In the genomic region with DNA sequence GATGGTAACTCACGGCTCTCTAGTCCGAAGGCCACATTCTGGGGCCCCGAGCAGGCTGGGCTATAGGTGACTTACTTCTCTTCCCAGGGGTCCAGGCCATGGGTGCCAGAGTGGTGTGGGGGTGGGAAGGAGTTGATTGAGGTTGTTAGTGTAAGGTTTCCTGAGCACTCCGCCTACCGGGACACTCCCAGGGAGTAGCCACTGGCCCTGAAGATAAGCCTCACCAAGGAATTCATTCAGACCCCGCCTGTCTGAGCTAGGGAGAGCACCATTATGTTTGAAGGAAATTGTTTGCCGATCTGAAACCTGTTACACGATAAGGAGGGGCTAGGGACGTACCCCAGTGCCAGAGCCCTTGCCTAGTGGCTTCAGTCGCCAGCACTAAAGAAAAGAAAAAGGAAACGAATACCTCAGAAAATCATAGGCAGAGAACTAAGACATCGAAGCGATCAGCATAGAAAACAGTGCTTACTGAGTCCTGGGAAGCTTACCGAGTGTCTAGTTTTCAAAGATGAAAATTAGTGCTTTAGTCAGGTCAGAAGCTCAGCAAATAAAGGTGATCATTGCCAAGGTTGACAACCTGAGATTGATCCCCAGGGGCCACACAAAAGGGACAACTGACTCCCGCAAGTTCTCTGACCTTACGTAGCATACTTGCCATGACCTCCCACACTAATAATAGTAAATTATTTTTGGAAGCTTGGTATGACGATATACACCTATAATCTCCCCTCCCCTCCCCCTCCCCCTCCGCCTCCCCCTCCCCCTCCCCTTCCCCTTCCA, we compare ENCODE assay signal across 14 mouse cellular contexts. TPM values are rescaled to one million over a fixed set of nuclear protein-coding genes. Genes with fewer than 3 reads are reported as not detected.
DNase-seq lines count a peak whose midpoint lies in the region; ATAC-seq and TF ChIP-seq lines count a peak whose summit lies in the region.
"Had no signal": no experiment of that assay in that cellular context is flagged by ENCODE, and none has a peak within 500 bp of the region (broad histone marks: within the 10 kb centered on the region; RNA-seq: fewer than 3 reads in every experiment).

No protein-coding gene starts in this region.

- H3K27me3 ChIP-seq in liver, embryonic 11.5 days (replicated peaks; ENCODE audit: control insufficient read depth, insufficient read depth, low read length), result no peaks in the 10 kb centered on the region
- H3K27me3 ChIP-seq in hindbrain, postnatal 0 days (ENCODE audit: insufficient read depth, low read length), result no peaks in the 10 kb centered on the region
- H3K27me3 ChIP-seq: limb, embryonic 12.5 days; neural tube, embryonic 13.5 days had no signal

- H3K27ac ChIP-seq in liver, embryonic 11.5 days (ENCODE audit: low read depth, low read length), result no peak overlapping the region
- H3K27ac ChIP-seq in hindbrain, postnatal 0 days, result no peak overlapping the region
- H3K27ac ChIP-seq: limb, embryonic 12.5 days; neural tube, embryonic 13.5 days had no signal

- peak; percentile 53 for ATAC-seq in liver, embryonic 11.5 days (replicated peaks; ENCODE audit: low FRiP score)
- no peak for ATAC-seq in hindbrain, postnatal 0 days

- peaks cover 6% of the 10 kb centered on the region for H3K4me1 ChIP-seq in liver, embryonic 11.5 days (replicated peaks; ENCODE audit: control insufficient read depth, insufficient read depth, low read length)
- no peaks in the 10 kb centered on the region for H3K4me1 ChIP-seq in hindbrain, postnatal 0 days (ENCODE audit: insufficient read depth, low read length)
- H3K4me1 ChIP-seq: limb, embryonic 12.5 days; neural tube, embryonic 13.5 days had no signal

- peak; percentile 88 for DNase-seq in heart, adult 11 months
- DNase-seq in heart, adult 8-10 months (ENCODE audit: low spot score), result no peak
- peak; percentile 31 for DNase-seq in R1 (ENCODE audit: low read depth, low spot score)
- DNase-seq in liver, embryonic 11.5 days (ENCODE audit: low spot score), result no peak
- peak; percentile 53 for DNase-seq in lung, postnatal 36 days
- DNase-seq in adrenal gland, adult 18-20 months (ENCODE audit: low spot score in 2 of 2), result no peak
- DNase-seq in adrenal gland, postnatal 25 days, result no peak
- no peak for DNase-seq in hindbrain, postnatal 0 days (ENCODE audit: low spot score)
- DNase-seq: cerebellum, adult 2 months; kidney, adult 18-20 months; thymus, postnatal 25 days had no signal

- H3K4me3 ChIP-seq in liver, embryonic 11.5 days (ENCODE audit: low read depth, low read length), result no peak overlapping the region
- no peak overlapping the region for H3K4me3 ChIP-seq in hindbrain, postnatal 0 days (ENCODE audit: low read length)
- H3K4me3 ChIP-seq: limb, embryonic 12.5 days; megakaryocyte, embryonic 14.5 days; neural tube, embryonic 13.5 days had no signal

- H3K9ac ChIP-seq in liver, embryonic 11.5 days (ENCODE audit: low read depth, low read length), result no peak overlapping the region
- H3K9ac ChIP-seq in hindbrain, postnatal 0 days (replicated peaks; ENCODE audit: low read length), result no peak overlapping the region
- H3K9ac ChIP-seq: limb, embryonic 12.5 days; neural tube, embryonic 13.5 days had no signal

- 43% methylated on average over 18 of the region's 18 CpGs for WGBS in liver, embryonic 11.5 days
- WGBS in hindbrain, postnatal 0 days, result 81% methylated on average over 18 of the region's 18 CpGs

- peak overlapping the region; percentile 12; the same call in 1 of the 2 replicates for H3K4me2 ChIP-seq in liver, embryonic 11.5 days
- H3K4me2 ChIP-seq in hindbrain, postnatal 0 days (ENCODE audit: low read depth, low read length), result no peak overlapping the region
- H3K4me2 ChIP-seq: limb, embryonic 12.5 days; neural tube, embryonic 13.5 days had no signal

- TF ChIP-seq CTCF in hindbrain, postnatal 0 days (IDR thresholded peaks at IDR 0.05; ENCODE audit: low read depth), result no peak

- no peaks in the 10 kb centered on the region for H3K9me3 ChIP-seq in liver, embryonic 11.5 days (ENCODE audit: control insufficient read depth, low read length)
- no peaks in the 10 kb centered on the region for H3K9me3 ChIP-seq in hindbrain, postnatal 0 days (ENCODE audit: low read length)
- H3K9me3 ChIP-seq: limb, embryonic 12.5 days; neural tube, embryonic 13.5 days had no signal

- no peaks in the 10 kb centered on the region for H3K36me3 ChIP-seq in liver, embryonic 11.5 days (ENCODE audit: control insufficient read depth, insufficient read depth, low read length)
- H3K36me3 ChIP-seq in hindbrain, postnatal 0 days (ENCODE audit: insufficient read depth, low read length), result no peaks in the 10 kb centered on the region
- H3K36me3 ChIP-seq: limb, embryonic 12.5 days; neural tube, embryonic 13.5 days had no signal

RNA-seq across cellular contexts. Expression of a gene that starts 14.1 kb away (rescaled TPM):
- total RNA-seq in heart, adult 8-10 months (2022), result 1 to 10 TPM; 4.3 to 4.8 (median 4.6) TPM
- polyA plus RNA-seq in liver, embryonic 11.5 days (2014; fragmentation: Nextera tagmentation; extraction: Ambion mirVana), result 6.1 and 6.8 TPM in 2 replicates
- 1 to 10 TPM; 1.7 to 2.4 TPM for total RNA-seq in adrenal gland, adult 18-20 months (2021)
- total RNA-seq in adrenal gland, postnatal 25 days (2021), result 1.7 and 2.8 TPM in 2 replicates
- 3.8 and 4.7 TPM in 2 replicates for total RNA-seq in hindbrain, postnatal 0 days (2014; rRNA removed)
- 2.8 and 3.0 TPM in 2 replicates for polyA plus RNA-seq in hindbrain, postnatal 0 days (2015; fragmentation: Nextera tagmentation; extraction: Ambion mirVana)

RNA-seq across cellular contexts. Expression of a gene that starts 29.9 kb away (rescaled TPM):
- total RNA-seq in heart, adult 8-10 months (2022), result 10 to 100 TPM; 10.6 to 12.8 (median 12.2) TPM
- polyA plus RNA-seq in liver, embryonic 11.5 days (2014; fragmentation: Nextera tagmentation; extraction: Ambion mirVana), result 15.3 and 16.1 TPM in 2 replicates
- 10 to 100 TPM; 15.4 to 16.7 TPM for total RNA-seq in adrenal gland, adult 18-20 months (2021)
- total RNA-seq in adrenal gland, postnatal 25 days (2021), result 14.8 and 21.9 TPM in 2 replicates
- total RNA-seq in hindbrain, postnatal 0 days (2014; rRNA removed), result 7.0 and 7.5 TPM in 2 replicates
- polyA plus RNA-seq in hindbrain, postnatal 0 days (2015; fragmentation: Nextera tagmentation; extraction: Ambion mirVana), result 17.9 and 18.9 TPM in 2 replicates

RNA-seq across cellular contexts. Expression of a gene that starts 48.5 kb away (rescaled TPM):
- total RNA-seq in heart, adult 8-10 months (2022), result 1 to 10 TPM; 1.3 to 2.0 (median 1.7) TPM
- polyA plus RNA-seq in liver, embryonic 11.5 days (2014; fragmentation: Nextera tagmentation; extraction: Ambion mirVana), result 40.0 and 43.6 TPM in 2 replicates
- 1 to 10 TPM; 5.2 to 6.9 TPM for total RNA-seq in adrenal gland, adult 18-20 months (2021)
- 8.6 and 11.9 TPM in 2 replicates for total RNA-seq in adrenal gland, postnatal 25 days (2021)
- 3.7 and 6.0 TPM in 2 replicates for total RNA-seq in hindbrain, postnatal 0 days (2014; rRNA removed)
- polyA plus RNA-seq in hindbrain, postnatal 0 days (2015; fragmentation: Nextera tagmentation; extraction: Ambion mirVana), result 10.4 and 12.5 TPM in 2 replicates

RNA-seq across cellular contexts. Expression of a gene that starts 48.7 kb away (rescaled TPM):
- total RNA-seq in heart, adult 8-10 months (2022), result 10 to 100 TPM; 13.2 to 19.3 (median 15.6) TPM
- polyA plus RNA-seq in liver, embryonic 11.5 days (2014; fragmentation: Nextera tagmentation; extraction: Ambion mirVana), result 33.4 and 33.7 TPM in 2 replicates
- total RNA-seq in adrenal gland, adult 18-20 months (2021), result 10 to 100 TPM; 11.9 to 16.0 TPM
- 20.0 and 27.3 TPM in 2 replicates for total RNA-seq in adrenal gland, postnatal 25 days (2021)
- total RNA-seq in hindbrain, postnatal 0 days (2014; rRNA removed), result 9.6 and 17.8 TPM in 2 replicates
- 24.5 and 24.6 TPM in 2 replicates for polyA plus RNA-seq in hindbrain, postnatal 0 days (2015; fragmentation: Nextera tagmentation; extraction: Ambion mirVana)

Comparison
In these comparisons a context has a peak if more than half of its experiments do, and no peak if none do; other contexts are left out.
1. DNase-seq: peak in heart, adult 11 months (single experiment), R1 (single experiment) and lung, postnatal 36 days (single experiment); none in heart, adult 8-10 months (single experiment), liver, embryonic 11.5 days (single experiment), adrenal gland, adult 18-20 months (0 of 2), adrenal gland, postnatal 25 days (single experiment) and hindbrain, postnatal 0 days (single experiment).